Mouse (Mus musculus): Measurements from ENCODE around the gene Sh3gl3.

GRCm38 (mm10) chr7:82327201-82327600, 153.6 kb downstream of the Sh3gl3 start:
- no peak for TF ChIP-seq EP300 (IDR thresholded peaks at IDR 0.05)
- no peak for TF ChIP-seq CTCF (IDR thresholded peaks at IDR 0.05)

All from lung, postnatal 0 days (tissue).